Mouse (Mus musculus) kidney, embryonic 16.5 days (tissue): ENCODE data around the gene Snx5. TPM values are rescaled to one million over a fixed set of nuclear protein-coding genes. Genes with fewer than 3 reads are reported as not detected.
A peak's percentile ranks its signal among the peaks of the same experiment; 100 is the strongest.

Experiments used
- ATAC-seq: fragments of 200-750 bp; cut with Nextera tagmentation; 2 replicates; pipeline ENCODE4 v1.8.0; 2017; ENCODE audit warnings: moderate TSS enrichment; ENCODE audit not compliant: low FRiP score, low TSS enrichment
- H3K27ac ChIP-seq: fragments of 300-500 bp; sonication (generic); 2 replicates; pipeline ENCODE4 v1.5.1; 2014; ENCODE audit warnings: low read length
- H3K27me3 ChIP-seq: fragments of 300-500 bp; sonication (generic); 2 replicates; pipeline ENCODE4 v1.6.1; 2014; ENCODE audit warnings: low read length, control low read depth, mixed read lengths; ENCODE audit not compliant: insufficient read depth
- H3K36me3 ChIP-seq: fragments of 300-500 bp; sonication (generic); 2 replicates; pipeline ENCODE4 v1.6.1; 2014; ENCODE audit warnings: low read length, control low read depth, mixed read lengths; ENCODE audit not compliant: insufficient read depth
- H3K4me1 ChIP-seq: fragments of 300-500 bp; sonication (generic); 2 replicates; pipeline ENCODE4 v1.6.1; 2014; ENCODE audit warnings: low read length, control low read depth, mixed read lengths; ENCODE audit not compliant: insufficient read depth
- H3K4me2 ChIP-seq: fragments of 300-500 bp; sonication (generic); replicated peaks from 2 replicates; pipeline ENCODE4 v1.6.1; 2014; ENCODE audit warnings: low read depth, low read length
- H3K4me3 ChIP-seq: fragments of 300-500 bp; sonication (generic); 2 replicates; pipeline ENCODE4 v1.5.1; 2014; ENCODE audit warnings: mild to moderate bottlenecking, low read length
- H3K9ac ChIP-seq: fragments of 300-500 bp; sonication (generic); replicated peaks from 2 replicates; pipeline ENCODE4 v1.6.1; 2014; ENCODE audit warnings: low read length
- H3K9me3 ChIP-seq: fragments of 300-500 bp; sonication (generic); 2 replicates; pipeline ENCODE4 v1.6.1; 2016; ENCODE audit warnings: low read length, control low read depth
- WGBS: fragments of 180-500 bp; shearing (Covaris S2); extraction: QIAGEN DNeasy Blood & Tissue Kit; methylation state at CpG from one replicate; pipeline ENCODE4 v1.1.7; 2014; 5-methylcytosine and 5-hydroxymethylcytosine counted together
- polyA plus RNA-seq: library from polyadenylated mRNA; unstranded; fragments of >200 nt; fragmentation: Nextera tagmentation; extraction: Ambion mirVana; gene quantifications from 2 replicates; pipeline ENCODE4 v1.2.1, GENCODE M21; 2015

The Snx5 gene
- 118 and 122 TPM in 2 replicates for polyA plus RNA-seq

- H3K27me3 ChIP-seq = no peaks in the 10 kb centered on the region
- H3K4me2 ChIP-seq = peak within 1 kb of the TSS; percentile 74
- WGBS = under 1% methylated on average over 90 of the region's 93 CpGs
- no peaks in the 10 kb centered on the region for H3K9me3 ChIP-seq
- H3K4me3 ChIP-seq = peak within 1 kb of the TSS; percentile 94
- peak within 1 kb of the TSS; percentile 99 for H3K9ac ChIP-seq
- peak within 1 kb of the TSS; percentile 96 for H3K27ac ChIP-seq
- peak; percentile 97 for ATAC-seq
- peaks cover 36% of the 10 kb centered on the region for H3K4me1 ChIP-seq
- H3K36me3 ChIP-seq = peaks cover 2% of the 10 kb centered on the region; the same call in 1 of the 2 replicates
Measured at GRCm38 (mm10) chr2:144270507-144271420, at the start of gene Snx5, which contains the start of gene Mgme1. TSS of gene Snx5 (minus strand) at chr2:144270906. TSS of gene Mgme1 (plus strand) at chr2:144270663.

- ATAC-seq = no peak
- Histone ChIP-seq H3K4me3 (no peak overlapping the region), H3K27ac (no peak overlapping the region), H3K9me3 (no peaks in the 10 kb centered on the region), H3K27me3 (no peaks in the 10 kb centered on the region), H3K36me3 (no peaks in the 10 kb centered on the region), H3K4me1 (peaks cover 4% of the 10 kb centered on the region; the same call in 1 of the 2 replicates), H3K4me2 (no peak overlapping the region), H3K9ac (no peak overlapping the region)
- WGBS = 80% methylated on average over 2 of the region's 2 CpGs
Measured at GRCm38 (mm10) chr2:144311372-144311771, 40.7 kb upstream of the Snx5 start.

GRCm38 (mm10) chr2:144310273-144310672 lies 39.6 kb upstream of the Snx5 start:
- no peak overlapping the region for H3K4me2 ChIP-seq
- no peaks in the 10 kb centered on the region for H3K27me3 ChIP-seq
- no peak for ATAC-seq
- H3K9ac ChIP-seq = no peak overlapping the region
- H3K9me3 ChIP-seq = no peaks in the 10 kb centered on the region
- no peaks in the 10 kb centered on the region for H3K36me3 ChIP-seq
- H3K4me1 ChIP-seq = peaks cover 4% of the 10 kb centered on the region; the same call in 1 of the 2 replicates
- H3K27ac ChIP-seq = peak overlapping the region; percentile 5; the same call in 1 of the 2 replicates
- H3K4me3 ChIP-seq = no peak overlapping the region
- WGBS = 44% methylated on average over 5 of the region's 5 CpGs

DNA sequence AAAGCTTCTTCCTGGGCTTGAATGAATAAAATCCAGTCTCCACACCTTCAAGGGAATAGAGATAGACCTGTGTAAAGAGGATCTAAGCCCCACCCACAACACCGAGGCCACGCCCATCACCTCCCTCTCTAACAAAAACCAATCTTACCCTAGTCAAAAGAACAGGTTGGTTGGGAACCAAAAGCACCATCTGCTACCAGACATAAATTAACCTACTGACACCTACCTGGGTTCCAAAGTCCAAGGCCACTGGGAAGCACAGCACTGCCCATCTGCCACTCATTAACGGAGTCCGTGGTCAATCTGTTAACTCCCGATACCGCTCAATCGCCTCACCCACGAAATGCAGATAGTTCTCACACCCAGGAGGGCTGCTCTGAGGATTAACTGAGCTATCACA lies 37.9 kb upstream of the Snx5 start:
- 66% methylated on average over 8 of the region's 8 CpGs for WGBS
- peak; percentile 71; the same call in 1 of the 2 replicates for ATAC-seq

GRCm38 (mm10) chr2:144305721-144306294 lies 35.1 kb upstream of the Snx5 start:
- peaks cover 4% of the 10 kb centered on the region; the same call in 1 of the 2 replicates for H3K4me1 ChIP-seq
- no peak overlapping the region for H3K4me2 ChIP-seq
- H3K9ac ChIP-seq = no peak overlapping the region
- no peaks in the 10 kb centered on the region for H3K27me3 ChIP-seq
- H3K9me3 ChIP-seq = no peaks in the 10 kb centered on the region
- no peaks in the 10 kb centered on the region for H3K36me3 ChIP-seq
- no peak overlapping the region for H3K4me3 ChIP-seq
- WGBS = 61% methylated on average over 18 of the region's 18 CpGs
- no peak overlapping the region for H3K27ac ChIP-seq
- no peak for ATAC-seq

More for the DNA sequence above, 37.9 kb upstream of the Snx5 start:
- Histone ChIP-seq H3K4me1 (peaks cover 4% of the 10 kb centered on the region; the same call in 1 of the 2 replicates), H3K27ac (no peak overlapping the region), H3K9ac (no peak overlapping the region), H3K9me3 (no peaks in the 10 kb centered on the region), H3K4me2 (no peak overlapping the region), H3K27me3 (no peaks in the 10 kb centered on the region), H3K4me3 (no peak overlapping the region), H3K36me3 (no peaks in the 10 kb centered on the region)

DNA sequence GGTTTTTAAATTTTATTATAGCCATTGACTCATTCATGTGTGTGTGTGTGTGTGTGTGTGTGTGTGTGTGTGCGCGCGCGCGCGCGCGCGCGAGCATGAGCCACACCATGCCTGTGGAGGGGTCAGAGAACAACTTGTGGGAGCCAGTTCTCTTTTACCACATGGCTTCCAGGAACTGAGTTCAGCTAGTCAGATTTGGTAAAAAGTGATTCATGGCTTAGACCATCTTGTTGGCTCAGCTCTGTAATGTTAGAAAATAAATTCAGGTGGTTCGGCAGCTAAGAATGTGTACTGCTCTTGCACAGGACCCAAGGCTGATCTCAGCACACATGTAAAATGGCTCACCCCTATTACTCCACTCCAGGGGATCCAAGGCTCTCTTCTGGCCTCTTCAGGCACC lies 30.4 kb upstream of the Snx5 start:
- H3K4me1 ChIP-seq = peaks cover 11% of the 10 kb centered on the region; the same call in 1 of the 2 replicates
- H3K27me3 ChIP-seq = no peaks in the 10 kb centered on the region
- no peak for ATAC-seq
- H3K4me2 ChIP-seq = no peak overlapping the region
- no peak overlapping the region for H3K4me3 ChIP-seq
- no peaks in the 10 kb centered on the region for H3K9me3 ChIP-seq
- H3K36me3 ChIP-seq = no peaks in the 10 kb centered on the region
- no peak overlapping the region for H3K27ac ChIP-seq
- 95% methylated on average over 11 of the region's 11 CpGs for WGBS
- no peak overlapping the region for H3K9ac ChIP-seq

- no peak for ATAC-seq
- 36% methylated on average over 9 of the region's 9 CpGs for WGBS
- Histone ChIP-seq H3K4me2 (no peak overlapping the region), H3K4me3 (no peak overlapping the region), H3K27me3 (no peaks in the 10 kb centered on the region), H3K9ac (no peak overlapping the region), H3K27ac (no peak overlapping the region), H3K9me3 (no peaks in the 10 kb centered on the region), H3K36me3 (no peaks in the 10 kb centered on the region), H3K4me1 (peaks cover 11% of the 10 kb centered on the region; the same call in 1 of the 2 replicates)
Measured at GRCm38 (mm10) chr2:144299749-144300669, 29.3 kb upstream of the Snx5 start.

DNA sequence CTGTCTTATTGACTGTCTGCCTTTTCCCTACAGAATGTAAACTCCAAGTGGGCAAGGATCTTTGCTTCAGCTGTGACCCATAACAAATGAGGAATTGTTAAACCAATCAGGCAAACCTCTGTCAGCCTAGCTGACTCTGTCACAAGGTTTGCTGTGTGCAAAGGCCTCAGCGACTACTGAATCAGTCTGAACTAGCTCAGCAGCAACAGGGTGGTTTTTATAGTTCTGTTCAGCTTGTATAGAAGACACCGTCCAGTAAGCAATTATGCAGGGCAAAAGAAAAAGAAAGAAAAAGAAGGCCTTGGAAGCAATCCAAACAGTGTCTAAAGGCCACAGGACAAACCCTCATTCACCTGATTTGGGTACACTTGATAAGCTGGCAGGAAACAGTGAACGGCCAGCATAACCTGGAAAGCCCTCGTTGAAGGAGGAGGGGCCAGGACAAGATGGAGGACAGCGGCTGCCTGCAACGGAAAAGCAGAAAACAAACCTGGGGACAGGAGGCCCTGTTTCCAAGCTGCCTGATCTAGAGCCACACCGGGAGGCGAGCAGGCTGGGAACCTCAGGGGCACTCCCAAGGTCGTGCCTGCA lies 24.5 kb upstream of the Snx5 start:
- Histone ChIP-seq H3K4me3 (no peak overlapping the region), H3K36me3 (no peaks in the 10 kb centered on the region), H3K9ac (no peak overlapping the region), H3K27ac (no peak overlapping the region), H3K4me2 (no peak overlapping the region), H3K27me3 (no peaks in the 10 kb centered on the region), H3K9me3 (no peaks in the 10 kb centered on the region), H3K4me1 (peaks cover 8% of the 10 kb centered on the region; the same call in 1 of the 2 replicates)
- WGBS = 61% methylated on average over 9 of the region's 9 CpGs
- ATAC-seq = no peak
